Mouse (Mus musculus) cerebellum, adult 2 months (tissue): ENCODE data around the gene Sh2d3c.

Source experiments
- CTCF ChIP-seq: fragments of 200-500 bp; IDR thresholded peaks from 2 replicates; pipeline ENCODE4 v1.5.1; 2011; ENCODE audit warnings: low read depth, mild to moderate bottlenecking, control low read depth, low read length, moderate library complexity, borderline replicate concordance; ENCODE audit not compliant: insufficient read depth
- POLR2A ChIP-seq: fragments of 200-500 bp; IDR thresholded peaks from 2 replicates; pipeline ENCODE4 v1.6.1; 2011; ENCODE audit warnings: low read length, control low read depth, borderline replicate concordance; ENCODE audit not compliant: insufficient read depth

GRCm38 (mm10) chr2:32706971-32707370 lies 13.9 kb upstream of the Sh2d3c start:
- no peak for TF ChIP-seq CTCF
- TF ChIP-seq POLR2A = no peak
